Mouse (Mus musculus) heart, embryonic 15.5 days (tissue): Measurements from ENCODE around the gene Glrx2. TPM values are rescaled to one million over a fixed set of nuclear protein-coding genes. Genes with fewer than 3 reads are reported as not detected.
"Not testable (repeated sequence)": the region's sequence is repeated elsewhere in the genome, so short reads cannot be mapped to it uniquely, and the experiment has no call there.

Experiments
- ATAC-seq: fragments of 200-750 bp; cut with Nextera tagmentation; replicated peaks from 2 replicates; pipeline ENCODE4 v1.8.0; 2017; ENCODE audit warnings: low read depth, moderate TSS enrichment; ENCODE audit not compliant: insufficient number of reproducible peaks, insufficient read depth, low FRiP score
- H3K27ac ChIP-seq: fragments of 300-500 bp; sonication (generic); 2 replicates; pipeline ENCODE4 v1.5.1; 2015; ENCODE audit warnings: mild to moderate bottlenecking, inconsistent platforms
- H3K27me3 ChIP-seq: fragments of 300-500 bp; sonication (generic); 2 replicates; pipeline ENCODE4 v1.6.1; 2015; ENCODE audit warnings: inconsistent platforms
- H3K36me3 ChIP-seq: fragments of 300-500 bp; sonication (generic); 2 replicates; pipeline ENCODE4 v1.6.1; 2015; ENCODE audit warnings: mild to moderate bottlenecking, inconsistent platforms
- H3K4me1 ChIP-seq: fragments of 300-500 bp; sonication (generic); replicated peaks from 2 replicates; pipeline ENCODE4 v1.6.1; 2015; ENCODE audit warnings: inconsistent platforms
- H3K4me2 ChIP-seq: fragments of 300-500 bp; sonication (generic); 2 replicates; pipeline ENCODE4 v1.6.1; 2015; ENCODE audit warnings: inconsistent platforms, mild to moderate bottlenecking, moderate library complexity
- H3K4me3 ChIP-seq: fragments of 300-500 bp; sonication (generic); 2 replicates; pipeline ENCODE4 v1.5.1; 2015; ENCODE audit warnings: mild to moderate bottlenecking, inconsistent platforms
- H3K9ac ChIP-seq: fragments of 300-500 bp; sonication (generic); 2 replicates; pipeline ENCODE4 v1.6.1; 2015; ENCODE audit warnings: mild to moderate bottlenecking, inconsistent platforms
- H3K9me3 ChIP-seq: fragments of 300-500 bp; sonication (generic); replicated peaks from 2 replicates; pipeline ENCODE4 v1.6.1; 2016; ENCODE audit warnings: inconsistent platforms
- WGBS: fragments of 180-500 bp; shearing (Covaris S2); methylation state at CpG from one replicate; pipeline ENCODE4 v1.1.7; 2015; ENCODE audit warnings: mixed read lengths; 5-methylcytosine and 5-hydroxymethylcytosine counted together
- polyA plus RNA-seq: library from polyadenylated mRNA; unstranded; fragments of >200 nt; fragmentation: Nextera tagmentation; extraction: Ambion mirVana; gene quantifications from 2 replicates; pipeline ENCODE4 v1.2.1, GENCODE M21; 2015

Glrx2 gene
- polyA plus RNA-seq: 78.9 and 103 TPM in 2 replicates

DNA sequence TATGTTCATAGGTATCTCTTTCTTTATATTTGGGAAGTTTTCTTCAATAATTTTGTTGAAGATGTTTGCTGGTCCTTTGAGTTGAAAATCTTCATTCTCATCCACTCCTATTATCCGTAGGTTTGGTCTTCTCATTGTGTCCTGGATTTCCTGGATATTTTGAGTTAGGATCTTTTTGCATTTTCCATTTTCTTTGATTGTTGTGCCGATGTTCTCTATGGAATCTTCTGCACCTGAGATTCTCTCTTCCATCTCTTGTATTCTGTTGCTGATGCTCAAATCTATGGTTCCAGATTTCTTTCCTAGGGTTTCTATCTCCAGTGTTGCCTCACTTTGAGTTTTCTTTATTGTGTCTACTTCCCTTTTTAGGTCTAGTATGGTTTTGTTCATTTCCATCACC lies at the start of gene Glrx2:
Gene Glrx2 (plus strand): TSS at position 301 of the 400 bp plus-strand sequence.
- H3K4me3 ChIP-seq, H3K27ac ChIP-seq, H3K4me2 ChIP-seq, H3K9ac ChIP-seq, H3K36me3 ChIP-seq, H3K9me3 ChIP-seq, H3K27me3 ChIP-seq, H3K4me1 ChIP-seq, ATAC-seq: not testable (repeated sequence)
- 80% methylated on average over 1 of the region's 2 CpGs for WGBS

- ATAC-seq: no peak
Measured at GRCm38 (mm10) chr1:143675734-143676361, 40.3 kb upstream of the Glrx2 start.

GRCm38 (mm10) chr1:143681108-143681507 lies 35.0 kb upstream of the Glrx2 start:
- Histone ChIP-seq H3K9ac (no peak overlapping the region), H3K4me3 (no peak overlapping the region), H3K27ac (no peak overlapping the region), H3K36me3 (peaks cover 46% of the 10 kb centered on the region), H3K9me3 (no peaks in the 10 kb centered on the region), H3K4me2 (no peak overlapping the region), H3K27me3 (no peaks in the 10 kb centered on the region), H3K4me1 (no peaks in the 10 kb centered on the region)
- ATAC-seq: no peak
- 95% methylated on average over 5 of the region's 5 CpGs for WGBS

More at GRCm38 (mm10) chr1:143675734-143676361, 40.3 kb upstream of the Glrx2 start:
- peaks cover 19% of the 10 kb centered on the region for H3K36me3 ChIP-seq
- no peak overlapping the region for H3K27ac ChIP-seq
- no peaks in the 10 kb centered on the region for H3K4me1 ChIP-seq
- no peak overlapping the region for H3K4me3 ChIP-seq
- H3K9me3 ChIP-seq: no peaks in the 10 kb centered on the region
- WGBS: 85% methylated on average over 4 of the region's 4 CpGs
- H3K4me2 ChIP-seq: no peak overlapping the region
- H3K9ac ChIP-seq: no peak overlapping the region
- no peaks in the 10 kb centered on the region for H3K27me3 ChIP-seq

DNA sequence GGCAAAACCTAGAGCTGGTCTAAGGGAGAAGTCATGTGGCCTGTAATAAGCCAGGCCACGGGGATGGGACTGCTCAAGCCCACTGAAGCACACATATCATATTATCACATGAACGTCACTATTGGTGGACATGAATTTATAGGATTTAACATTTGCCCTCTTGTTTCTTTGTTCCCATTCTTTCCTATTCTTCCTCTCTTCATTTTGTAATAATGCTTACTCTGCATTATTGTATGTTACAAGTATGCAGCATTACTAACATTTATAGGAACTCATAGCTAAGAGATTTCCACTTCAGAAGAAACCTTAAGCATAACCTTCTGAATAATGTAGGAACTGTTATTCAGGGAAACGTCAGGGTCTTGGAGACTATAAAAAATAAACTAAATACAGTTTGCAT lies 31.3 kb upstream of the Glrx2 start:
- H3K9ac ChIP-seq: no peak overlapping the region
- H3K4me3 ChIP-seq: no peak overlapping the region
- no peak for ATAC-seq
- WGBS: 93% methylated on average over 3 of the region's 3 CpGs
- H3K4me2 ChIP-seq: no peak overlapping the region
- H3K27ac ChIP-seq: no peak overlapping the region
- no peaks in the 10 kb centered on the region for H3K9me3 ChIP-seq
- H3K27me3 ChIP-seq: no peaks in the 10 kb centered on the region
- H3K4me1 ChIP-seq: no peaks in the 10 kb centered on the region
- peaks cover 50% of the 10 kb centered on the region for H3K36me3 ChIP-seq

DNA sequence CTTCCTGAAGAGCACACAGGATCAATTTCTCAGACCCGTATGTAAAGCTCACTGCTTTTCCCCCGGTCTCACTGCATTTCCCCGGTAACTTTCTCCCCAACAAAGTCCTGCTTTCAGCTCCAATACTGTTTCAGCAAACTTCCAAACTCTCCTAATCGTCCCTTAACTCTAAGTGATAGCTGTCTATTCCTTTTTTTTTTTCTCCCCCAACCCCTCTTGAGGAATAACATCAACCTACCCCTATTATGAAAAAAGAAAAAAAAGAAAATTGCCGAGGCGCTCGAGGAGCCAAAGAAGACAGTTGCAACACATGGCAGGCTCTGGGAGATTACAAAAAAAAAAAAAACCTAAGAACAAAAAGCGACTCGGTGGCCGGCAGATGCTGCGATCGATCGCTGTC lies 14.4 kb upstream of the Glrx2 start:
- Histone ChIP-seq H3K9me3 (no peaks in the 10 kb centered on the region), H3K4me2 (peak overlapping the region; percentile 73), H3K27me3 (no peaks in the 10 kb centered on the region), H3K9ac (peak overlapping the region; percentile 84), H3K27ac (peak overlapping the region; percentile 91), H3K36me3 (peaks cover 12% of the 10 kb centered on the region; the same call in 1 of the 2 replicates), H3K4me3 (peak overlapping the region; percentile 76), H3K4me1 (peaks cover 7% of the 10 kb centered on the region; the same call in 1 of the 2 replicates)
- no peak for ATAC-seq
- WGBS: under 1% methylated on average over 13 of the region's 13 CpGs

DNA sequence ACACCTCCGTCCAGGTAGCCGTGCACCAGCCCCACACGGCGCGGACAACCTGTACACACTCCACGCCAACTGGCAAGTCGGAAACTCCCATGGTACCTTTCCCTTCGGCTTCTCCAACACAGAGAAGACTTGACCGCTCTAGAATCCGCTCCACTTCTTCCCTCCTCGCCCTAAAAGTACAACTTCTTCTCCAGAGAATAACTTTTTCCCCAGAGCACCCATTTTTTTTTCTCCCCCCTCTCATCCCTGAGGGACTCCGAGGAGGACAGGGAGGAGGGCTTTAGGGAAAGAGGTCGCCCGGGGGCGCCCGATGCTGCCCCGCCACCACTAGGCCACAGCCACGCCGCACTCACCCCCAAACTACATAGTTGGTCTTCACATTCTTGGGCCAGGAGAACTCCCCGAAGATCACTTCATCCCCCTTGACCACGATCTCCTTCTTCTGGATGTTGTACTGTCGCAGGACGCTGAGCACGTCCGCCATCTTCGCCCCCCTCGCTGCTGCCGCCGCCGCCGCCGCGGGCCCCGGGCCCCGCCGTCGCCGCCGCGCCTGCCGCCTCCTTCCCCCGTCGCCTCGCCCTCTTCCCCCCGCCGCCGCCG lies 13.9 kb upstream of the Glrx2 start:
- 1% methylated on average over 46 of the region's 48 CpGs for WGBS
- no peaks in the 10 kb centered on the region for H3K27me3 ChIP-seq
- peak overlapping the region; percentile 91 for H3K27ac ChIP-seq
- H3K4me1 ChIP-seq: peaks cover 7% of the 10 kb centered on the region; the same call in 1 of the 2 replicates
- H3K36me3 ChIP-seq: peaks cover 7% of the 10 kb centered on the region; the same call in 1 of the 2 replicates
- H3K4me2 ChIP-seq: peak overlapping the region; percentile 73
- peak overlapping the region; percentile 84 for H3K9ac ChIP-seq
- no peaks in the 10 kb centered on the region for H3K9me3 ChIP-seq
- H3K4me3 ChIP-seq: peak overlapping the region; percentile 76
- ATAC-seq: peak; percentile 56

DNA sequence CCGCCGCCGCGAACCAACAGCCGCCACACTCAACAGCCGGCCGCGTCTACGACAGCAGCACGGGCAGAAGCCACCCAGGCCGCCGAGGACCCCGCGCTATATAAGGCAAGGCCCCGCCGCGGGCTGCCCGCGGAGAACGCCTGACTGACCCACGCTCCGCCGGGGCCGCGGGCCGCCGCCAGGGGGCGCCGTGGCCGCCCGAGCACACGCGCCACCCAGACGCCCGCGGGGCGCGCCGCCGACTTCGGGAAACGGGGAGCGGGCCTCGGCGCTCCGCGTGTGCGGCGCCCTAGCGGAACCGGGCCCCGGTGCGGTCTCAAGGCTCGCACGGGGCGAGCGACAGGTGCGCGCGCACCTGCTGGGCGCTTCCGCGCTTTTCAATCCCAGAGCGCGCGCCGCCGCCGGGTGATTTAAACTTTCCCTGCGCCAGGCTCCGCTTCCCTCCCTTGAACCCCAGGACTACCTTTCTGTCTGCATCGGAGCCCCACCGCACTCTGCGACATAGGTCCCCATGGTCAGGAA lies 13.3 kb upstream of the Glrx2 start, which contains the start of gene Cdc73:
Gene Cdc73 (minus strand): TSS at position 153 of the 522 bp plus-strand sequence.
- no peaks in the 10 kb centered on the region for H3K27me3 ChIP-seq
- WGBS: under 1% methylated on average over 65 of the region's 74 CpGs
- H3K9me3 ChIP-seq: no peaks in the 10 kb centered on the region
- H3K4me3 ChIP-seq: peak within 1 kb of the TSS; percentile 76
- H3K9ac ChIP-seq: peak within 1 kb of the TSS; percentile 84
- peak within 1 kb of the TSS; percentile 91 for H3K27ac ChIP-seq
- peak; percentile 99 for ATAC-seq
- peaks cover 5% of the 10 kb centered on the region; the same call in 1 of the 2 replicates for H3K36me3 ChIP-seq
- peaks cover 7% of the 10 kb centered on the region; the same call in 1 of the 2 replicates for H3K4me1 ChIP-seq
- H3K4me2 ChIP-seq: peak within 1 kb of the TSS; percentile 76

GRCm38 (mm10) chr1:143707006-143707405 lies 9.1 kb upstream of the Glrx2 start:
- ATAC-seq: no peak
- H3K27ac ChIP-seq: no peak overlapping the region
- 0 out of 2 replicates have a peak, but pooled peaks cover 3% of the 10 kb centered on the region for H3K4me1 ChIP-seq
- no peak overlapping the region for H3K4me3 ChIP-seq
- no peak overlapping the region for H3K9ac ChIP-seq
- no peaks in the 10 kb centered on the region for H3K36me3 ChIP-seq
- no peak overlapping the region for H3K4me2 ChIP-seq
- 63% methylated on average over 4 of the region's 4 CpGs for WGBS
- H3K27me3 ChIP-seq: no peaks in the 10 kb centered on the region
- no peaks in the 10 kb centered on the region for H3K9me3 ChIP-seq

- ATAC-seq: no peak
- Histone ChIP-seq H3K9me3 (no peaks in the 10 kb centered on the region), H3K4me3 (no peak overlapping the region), H3K4me2 (no peak overlapping the region), H3K4me1 (0 out of 2 replicates have a peak, but pooled peaks cover 2% of the 10 kb centered on the region), H3K27me3 (no peaks in the 10 kb centered on the region), H3K27ac (no peak overlapping the region), H3K9ac (no peak overlapping the region), H3K36me3 (no peaks in the 10 kb centered on the region)
- WGBS: 65% methylated on average over 6 of the region's 6 CpGs
Measured at GRCm38 (mm10) chr1:143708361-143708760, 7.8 kb upstream of the Glrx2 start.

DNA sequence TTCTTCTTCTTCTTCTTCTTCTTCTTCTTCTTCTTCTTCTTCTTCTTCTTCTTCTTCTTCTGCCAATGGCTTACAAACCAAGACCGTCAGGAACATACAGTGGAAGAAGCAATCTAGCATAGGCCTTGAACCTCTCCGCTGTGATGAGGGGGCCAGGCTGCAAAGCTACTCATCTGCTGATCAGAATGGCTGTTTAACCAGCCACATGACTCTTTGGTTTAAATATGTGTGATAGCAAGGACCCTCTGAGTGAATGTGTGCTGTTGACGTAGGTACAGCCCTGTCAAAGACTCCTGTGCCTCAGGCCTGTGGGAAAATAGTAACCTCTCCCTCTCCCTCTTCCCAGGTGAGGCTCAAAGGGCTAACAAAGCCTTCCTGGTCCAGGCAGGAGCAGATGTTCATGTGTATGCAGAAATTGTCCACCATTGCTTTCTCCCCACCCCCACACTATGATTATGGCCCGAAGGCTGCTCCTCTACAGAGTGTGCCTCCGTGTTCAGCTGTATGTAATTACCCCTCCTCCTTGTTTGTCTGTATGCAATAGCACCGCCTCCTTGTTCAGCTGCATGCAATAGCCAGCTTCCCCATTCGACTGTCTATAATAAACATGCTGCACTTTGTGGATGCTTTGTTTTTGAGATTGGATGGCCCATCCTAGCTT lies 6.0 kb upstream of the Glrx2 start:
- Histone ChIP-seq H3K9ac (no peak overlapping the region), H3K27me3 (no peaks in the 10 kb centered on the region), H3K4me3 (no peak overlapping the region), H3K27ac (no peak overlapping the region), H3K4me2 (no peak overlapping the region), H3K36me3 (no peaks in the 10 kb centered on the region), H3K9me3 (no peaks in the 10 kb centered on the region), H3K4me1 (no peaks in the 10 kb centered on the region)
- 69% methylated on average over 7 of the region's 7 CpGs for WGBS
- no peak for ATAC-seq

DNA sequence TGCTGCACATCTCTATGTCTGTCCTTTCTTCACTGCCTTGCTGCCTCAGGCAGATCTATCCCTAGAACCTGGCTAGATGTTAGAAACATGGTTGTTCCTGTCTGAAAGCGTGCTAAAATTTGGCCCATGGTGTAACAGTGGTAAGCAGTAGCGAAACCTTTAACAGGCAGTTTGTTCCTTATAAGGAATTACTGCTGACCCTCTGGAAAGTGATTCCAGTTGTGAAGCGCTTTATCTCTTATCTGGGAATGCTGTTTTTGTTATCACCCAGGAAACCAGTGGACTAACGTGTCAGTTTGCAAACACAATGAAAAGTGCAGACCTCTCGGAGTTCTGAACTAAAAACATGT lies 5.5 kb upstream of the Glrx2 start:
- no peak overlapping the region for H3K4me3 ChIP-seq
- H3K27me3 ChIP-seq: no peaks in the 10 kb centered on the region
- H3K9me3 ChIP-seq: no peaks in the 10 kb centered on the region
- no peak for ATAC-seq
- H3K9ac ChIP-seq: no peak overlapping the region
- 34% methylated on average over 5 of the region's 5 CpGs for WGBS
- H3K27ac ChIP-seq: no peak overlapping the region
- H3K4me1 ChIP-seq: no peaks in the 10 kb centered on the region
- no peak overlapping the region for H3K4me2 ChIP-seq
- no peaks in the 10 kb centered on the region for H3K36me3 ChIP-seq
